Mouse (Mus musculus): ENCODE data around the gene Tnpo1. TPM values are rescaled to one million over a fixed set of nuclear protein-coding genes. Genes with fewer than 3 reads are reported as not detected.

Gene Tnpo1
- total RNA-seq, 2 experiments from 2014 or later = 73.0 to 73.3 TPM

DNA sequence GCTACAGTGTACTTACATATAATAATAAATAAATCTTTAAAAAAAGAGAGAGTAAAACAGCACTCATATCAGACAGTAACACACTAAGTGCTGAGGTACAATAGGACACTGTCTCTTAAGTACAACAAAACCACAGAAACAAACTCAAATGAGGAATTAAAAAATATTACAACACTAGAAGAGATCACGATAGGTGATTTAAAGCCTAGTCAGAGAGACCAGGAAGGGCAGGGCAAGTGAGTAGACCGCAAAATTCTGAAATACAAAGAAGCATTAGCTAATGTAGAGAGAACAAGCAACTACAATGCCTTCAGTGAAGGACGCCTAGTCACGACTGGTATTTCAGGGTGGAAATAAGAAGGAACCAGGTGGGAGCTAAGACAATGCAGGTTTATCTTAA is 122.5 kb downstream of the Tnpo1 start:
- no peak for DNase-seq (ENCODE audit: low spot score)
- intact Hi-C loops (cut with DNase I) = no loop called here

DNA sequence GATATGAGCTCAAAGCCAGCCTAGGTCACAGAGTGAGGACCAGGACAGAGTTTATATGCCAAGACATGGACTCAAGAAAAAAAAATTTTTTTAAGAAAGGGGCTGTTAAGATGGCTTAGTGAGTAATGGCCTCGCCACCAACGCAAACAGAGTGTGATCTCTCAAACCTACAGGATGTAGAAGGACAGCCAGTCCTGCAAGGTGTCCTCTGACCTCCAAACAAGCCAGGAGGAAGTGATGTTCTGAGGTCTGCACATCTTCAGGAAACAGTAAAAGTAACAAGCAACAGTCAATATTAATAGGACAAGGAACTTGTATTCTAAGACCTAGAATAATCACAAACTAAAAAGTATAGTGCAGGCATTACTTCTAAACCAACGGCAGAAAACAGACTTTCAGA is 123.2 kb downstream of the Tnpo1 start:
- intact Hi-C loops (cut with DNase I) = no loop called here
- DNase-seq (ENCODE audit: low spot score) = no peak

DNA sequence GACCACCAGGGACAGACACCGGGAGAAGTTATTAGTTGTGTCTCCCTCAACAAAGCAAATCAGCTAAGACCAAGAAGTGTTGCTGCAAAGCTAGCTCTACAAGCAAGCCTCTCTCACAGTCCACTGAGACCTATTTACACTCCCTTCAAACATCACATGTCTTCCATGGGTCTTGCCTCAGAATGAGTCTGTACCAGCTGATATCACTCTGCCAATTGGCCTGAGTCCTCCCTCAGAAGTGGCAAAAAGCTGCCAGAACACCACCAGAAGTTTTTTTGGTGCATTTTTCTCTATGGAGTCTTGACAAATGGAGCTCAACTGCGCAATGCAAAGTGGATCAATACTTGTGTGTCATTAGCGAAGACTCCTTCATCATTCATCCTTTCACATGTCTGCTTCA is 130.7 kb downstream of the Tnpo1 start:
- intact Hi-C loops (cut with DNase I) = no loop called here

DNA sequence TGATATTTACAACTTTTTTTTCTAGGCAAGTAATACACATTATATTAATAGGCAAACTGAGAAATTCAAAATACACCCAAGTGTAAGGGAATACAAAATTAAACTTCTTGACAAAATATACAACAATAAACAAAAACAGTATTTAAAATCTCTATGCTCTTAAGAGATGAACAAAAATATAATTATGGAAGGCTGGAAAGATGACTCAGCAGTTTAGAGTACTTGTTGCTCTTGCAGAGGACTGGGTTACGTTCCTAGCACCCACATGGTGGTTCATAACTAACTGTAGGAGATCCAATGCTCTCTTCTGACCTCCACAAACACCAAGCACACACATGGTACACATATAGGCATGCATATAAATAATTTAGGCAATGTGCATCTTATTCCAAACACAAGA is 133.3 kb downstream of the Tnpo1 start:
- intact Hi-C loops (cut with DNase I) = no loop called here
- no peak for DNase-seq (ENCODE audit: low spot score)

More for the DNA sequence above, 130.7 kb downstream of the Tnpo1 start:
- DNase-seq (ENCODE audit: low spot score) = no peak

DNA sequence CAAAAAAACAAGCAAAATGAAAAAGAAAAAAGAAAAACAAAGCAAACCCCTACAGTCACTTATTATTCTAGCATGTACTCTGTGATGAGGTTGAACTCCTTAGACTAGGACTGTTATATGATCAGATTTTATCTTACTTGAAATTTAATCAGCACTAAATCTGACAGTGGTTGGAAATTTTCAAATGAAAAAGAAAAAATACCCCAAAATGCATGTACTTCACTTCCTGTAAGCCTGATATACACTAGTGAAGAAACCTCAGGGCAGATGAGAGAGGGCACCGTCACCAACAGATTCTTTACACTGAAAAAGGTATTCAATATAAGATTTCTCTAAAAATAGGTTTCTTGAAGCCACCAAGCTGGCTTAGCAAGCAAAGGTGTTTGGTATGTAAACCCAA is 134.5 kb downstream of the Tnpo1 start:
- intact Hi-C loops (cut with DNase I) = no loop called here
- no peak for DNase-seq (ENCODE audit: low spot score)

Other genes with a start within 250 kb of the Tnpo1 start
- gene Tmem171, start 231.6 kb downstream of the Tnpo1 start, total RNA-seq (2021) = 10 to 100 TPM in 1 of 2 experiments, 1 to 10 TPM in 1; 3.2 to 10.6 TPM
- 10 to 100 TPM; 33.7 to 40.2 TPM for gene Fcho2, start 110.9 kb downstream of the Tnpo1 start, total RNA-seq (2021)
- gene 1700024P04Rik, start 58.2 kb upstream of the Tnpo1 start, total RNA-seq (2021) = not detected

Measured in heart, postnatal 25 days (tissue).